Mouse (Mus musculus): ENCODE measurements at regions not wholly inside any gene's neighbourhood (a gene's known extent, or its start where the extent isn't known, plus 50 kb on each side); places are given as distances from the start of the nearest gene placed in this dataset.
A peak's percentile ranks its signal among the peaks of the same experiment; 100 is the strongest.

GRCm38 (mm10) chr13:60076147-60076800, 100.9 kb downstream of the Gas1 start:
- H3K9ac ChIP-seq (ENCODE audit: low read depth, low read length), result no peak overlapping the region
- ATAC-seq (ENCODE audit: low FRiP score, low TSS enrichment), result no peak
- WGBS, result 60% methylated on average over 6 of the region's 6 CpGs

DNA sequence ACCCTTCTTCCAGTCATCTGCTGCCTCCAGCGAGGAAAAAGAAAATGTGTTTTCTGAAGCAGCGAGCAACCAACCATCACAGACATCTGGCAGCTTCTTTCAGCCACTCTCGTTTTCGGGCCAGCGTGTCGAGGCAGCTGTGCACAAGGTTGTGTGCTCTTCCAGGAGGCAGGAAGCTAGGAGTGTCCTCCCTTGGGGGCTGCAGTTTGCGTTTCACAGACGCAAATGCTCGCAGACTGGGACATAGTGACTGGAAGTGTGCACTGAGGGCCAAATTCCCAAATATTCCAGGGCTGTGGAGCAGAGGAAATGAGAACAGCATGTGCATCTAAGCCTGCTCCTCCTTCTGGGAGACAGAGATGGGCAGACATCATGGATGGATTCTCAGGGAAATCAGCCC, 105.6 kb downstream of the Gas1 start:
- Histone ChIP-seq H3K4me1 (ENCODE audit: control insufficient read depth, insufficient read depth, low read length) (peaks cover 12% of the 10 kb centered on the region; the same call in 1 of the 2 replicates), H3K4me2 (replicated peaks; ENCODE audit: low read depth, low read length) (no peak overlapping the region), H3K27ac (ENCODE audit: low read depth, low read length) (no peak overlapping the region), H3K9ac (ENCODE audit: low read depth, low read length) (no peak overlapping the region), H3K4me3 (ENCODE audit: low read length) (no peak overlapping the region), H3K9me3 (ENCODE audit: control insufficient read depth, low read length) (no peaks in the 10 kb centered on the region), H3K27me3 (ENCODE audit: control insufficient read depth, insufficient read depth, low read length) (no peaks in the 10 kb centered on the region), H3K36me3 (ENCODE audit: control insufficient read depth, insufficient read depth, low read length) (no peaks in the 10 kb centered on the region)
- WGBS, result 37% methylated on average over 9 of the region's 9 CpGs
- no peak for ATAC-seq (ENCODE audit: low FRiP score, low TSS enrichment)

More at GRCm38 (mm10) chr13:60076147-60076800, 100.9 kb downstream of the Gas1 start:
- no peaks in the 10 kb centered on the region for H3K27me3 ChIP-seq (ENCODE audit: control insufficient read depth, insufficient read depth, low read length)
- H3K4me1 ChIP-seq (ENCODE audit: control insufficient read depth, insufficient read depth, low read length), result 0 out of 2 replicates have a peak, but pooled peaks cover 7% of the 10 kb centered on the region
- no peaks in the 10 kb centered on the region for H3K36me3 ChIP-seq (ENCODE audit: control insufficient read depth, insufficient read depth, low read length)
- H3K27ac ChIP-seq (ENCODE audit: low read depth, low read length), result no peak overlapping the region
- no peak overlapping the region for H3K4me3 ChIP-seq (ENCODE audit: low read length)
- H3K4me2 ChIP-seq (replicated peaks; ENCODE audit: low read depth, low read length), result no peak overlapping the region
- H3K9me3 ChIP-seq (ENCODE audit: control insufficient read depth, low read length), result no peaks in the 10 kb centered on the region

DNA sequence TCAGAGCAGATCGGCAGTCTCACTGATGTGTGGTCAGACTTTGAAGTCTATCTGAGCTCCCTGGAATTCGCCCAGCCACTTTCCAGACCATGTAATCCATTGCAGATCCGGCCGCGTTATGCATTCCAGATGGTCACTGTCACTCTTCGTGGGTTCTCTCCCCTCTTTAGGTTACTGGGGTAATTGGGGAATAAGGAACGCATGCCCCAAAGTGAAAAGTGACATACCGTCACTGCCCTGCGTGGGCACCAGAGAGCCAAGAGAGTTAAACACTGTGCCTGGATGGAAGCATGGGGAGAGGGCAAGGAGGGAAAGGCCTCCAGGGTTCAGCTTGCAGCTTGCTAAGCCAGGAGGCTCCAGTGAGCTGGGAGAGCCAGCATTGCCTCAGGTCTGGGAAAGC, 108.0 kb downstream of the Gas1 start:
- H3K4me2 ChIP-seq (replicated peaks; ENCODE audit: low read depth, low read length), result no peak overlapping the region
- peak overlapping the region; percentile 47; the same call in 1 of the 2 replicates for H3K27ac ChIP-seq (ENCODE audit: low read depth, low read length)
- no peaks in the 10 kb centered on the region for H3K9me3 ChIP-seq (ENCODE audit: control insufficient read depth, low read length)
- 36% methylated on average over 9 of the region's 9 CpGs for WGBS
- H3K27me3 ChIP-seq (ENCODE audit: control insufficient read depth, insufficient read depth, low read length), result no peaks in the 10 kb centered on the region
- no peak overlapping the region for H3K9ac ChIP-seq (ENCODE audit: low read depth, low read length)
- ATAC-seq (ENCODE audit: low FRiP score, low TSS enrichment), result 0 out of 2 replicates have a peak, but pooled peaks have one; percentile 14
- peaks cover 12% of the 10 kb centered on the region; the same call in 1 of the 2 replicates for H3K4me1 ChIP-seq (ENCODE audit: control insufficient read depth, insufficient read depth, low read length)
- no peaks in the 10 kb centered on the region for H3K36me3 ChIP-seq (ENCODE audit: control insufficient read depth, insufficient read depth, low read length)
- H3K4me3 ChIP-seq (ENCODE audit: low read length), result no peak overlapping the region

DNA sequence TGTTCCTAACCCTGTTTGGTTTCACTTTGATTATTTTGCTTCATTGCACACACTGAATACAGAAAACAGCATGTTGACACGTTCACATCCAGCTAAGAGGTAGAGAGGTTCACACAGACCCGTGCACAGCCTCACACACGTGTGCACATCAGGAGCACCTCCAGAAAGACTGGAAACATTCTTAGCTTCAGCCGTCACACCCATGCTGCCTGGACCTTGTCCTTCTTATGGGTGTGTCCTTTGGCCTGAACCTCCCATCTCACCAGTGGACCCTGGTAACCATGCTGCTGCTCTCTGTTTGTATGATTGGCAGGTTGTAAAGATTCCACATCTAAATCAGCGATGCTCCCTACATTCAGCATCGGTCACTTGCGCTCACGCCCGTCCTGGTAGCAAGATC, 109.8 kb downstream of the Gas1 start:
- Histone ChIP-seq H3K9ac (ENCODE audit: low read depth, low read length) (no peak overlapping the region), H3K4me2 (replicated peaks; ENCODE audit: low read depth, low read length) (no peak overlapping the region), H3K4me1 (ENCODE audit: control insufficient read depth, insufficient read depth, low read length) (peaks cover 7% of the 10 kb centered on the region; the same call in 1 of the 2 replicates), H3K27ac (ENCODE audit: low read depth, low read length) (no peak overlapping the region), H3K4me3 (ENCODE audit: low read length) (no peak overlapping the region), H3K9me3 (ENCODE audit: control insufficient read depth, low read length) (no peaks in the 10 kb centered on the region), H3K27me3 (ENCODE audit: control insufficient read depth, insufficient read depth, low read length) (no peaks in the 10 kb centered on the region), H3K36me3 (ENCODE audit: control insufficient read depth, insufficient read depth, low read length) (no peaks in the 10 kb centered on the region)
- ATAC-seq (ENCODE audit: low FRiP score, low TSS enrichment), result no peak
- 83% methylated on average over 9 of the region's 9 CpGs for WGBS

DNA sequence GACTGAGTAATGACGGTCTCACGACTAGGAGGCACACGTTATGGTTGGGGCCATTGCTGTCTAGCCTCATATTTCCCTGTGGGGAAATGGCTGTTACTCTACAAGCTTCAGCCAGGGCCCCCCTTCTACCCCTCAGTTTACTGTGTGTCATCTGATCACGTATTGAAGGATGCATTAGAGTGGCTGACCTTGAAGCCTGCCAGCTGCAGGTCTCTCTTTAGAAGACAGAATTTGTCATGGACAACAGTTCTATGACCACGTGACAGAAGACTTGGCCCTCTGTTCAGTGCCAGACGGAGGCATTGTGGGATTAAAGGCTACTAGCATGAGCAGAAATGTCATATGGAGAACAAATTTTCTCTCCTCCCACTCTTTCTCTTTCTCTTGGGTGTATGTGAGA, 115.6 kb downstream of the Gas1 start:
- no peaks in the 10 kb centered on the region for H3K27me3 ChIP-seq (ENCODE audit: control insufficient read depth, insufficient read depth, low read length)
- no peak overlapping the region for H3K4me2 ChIP-seq (replicated peaks; ENCODE audit: low read depth, low read length)
- 0 out of 2 replicates have a peak, but pooled peaks cover 2% of the 10 kb centered on the region for H3K4me1 ChIP-seq (ENCODE audit: control insufficient read depth, insufficient read depth, low read length)
- whole genome bisulfite sequencing, result 66% methylated on average over 6 of the region's 6 CpGs
- H3K9ac ChIP-seq (ENCODE audit: low read depth, low read length), result no peak overlapping the region
- no peaks in the 10 kb centered on the region for H3K9me3 ChIP-seq (ENCODE audit: control insufficient read depth, low read length)
- ATAC-seq (ENCODE audit: low FRiP score, low TSS enrichment), result no peak
- no peak overlapping the region for H3K27ac ChIP-seq (ENCODE audit: low read depth, low read length)
- no peaks in the 10 kb centered on the region for H3K36me3 ChIP-seq (ENCODE audit: control insufficient read depth, insufficient read depth, low read length)
- H3K4me3 ChIP-seq (ENCODE audit: low read length), result no peak overlapping the region

GRCm38 (mm10) chr13:60057761-60058274, 119.3 kb downstream of the Gas1 start:
- H3K9ac ChIP-seq (ENCODE audit: low read depth, low read length), result no peak overlapping the region
- H3K4me2 ChIP-seq (replicated peaks; ENCODE audit: low read depth, low read length), result no peak overlapping the region
- 0 out of 2 replicates have a peak, but pooled peaks cover 2% of the 10 kb centered on the region for H3K4me1 ChIP-seq (ENCODE audit: control insufficient read depth, insufficient read depth, low read length)
- no peaks in the 10 kb centered on the region for H3K36me3 ChIP-seq (ENCODE audit: control insufficient read depth, insufficient read depth, low read length)
- no peak overlapping the region for H3K27ac ChIP-seq (ENCODE audit: low read depth, low read length)
- ATAC-seq (ENCODE audit: low FRiP score, low TSS enrichment), result no peak
- no peak overlapping the region for H3K4me3 ChIP-seq (ENCODE audit: low read length)
- 39% methylated on average over 13 of the region's 13 CpGs for WGBS
- H3K9me3 ChIP-seq (ENCODE audit: control insufficient read depth, low read length), result no peaks in the 10 kb centered on the region
- no peaks in the 10 kb centered on the region for H3K27me3 ChIP-seq (ENCODE audit: control insufficient read depth, insufficient read depth, low read length)

GRCm38 (mm10) chr13:60054531-60054930, 122.6 kb downstream of the Gas1 start:
- Histone ChIP-seq H3K27me3 (ENCODE audit: control insufficient read depth, insufficient read depth, low read length) (no peaks in the 10 kb centered on the region), H3K4me3 (ENCODE audit: low read length) (no peak overlapping the region), H3K36me3 (ENCODE audit: control insufficient read depth, insufficient read depth, low read length) (no peaks in the 10 kb centered on the region), H3K27ac (ENCODE audit: low read depth, low read length) (no peak overlapping the region), H3K9ac (ENCODE audit: low read depth, low read length) (no peak overlapping the region), H3K4me1 (ENCODE audit: control insufficient read depth, insufficient read depth, low read length) (0 out of 2 replicates have a peak, but pooled peaks cover 2% of the 10 kb centered on the region), H3K4me2 (replicated peaks; ENCODE audit: low read depth, low read length) (no peak overlapping the region), H3K9me3 (ENCODE audit: control insufficient read depth, low read length) (no peaks in the 10 kb centered on the region)
- WGBS, result 22% methylated on average over 3 of the region's 3 CpGs
- ATAC-seq (ENCODE audit: low FRiP score, low TSS enrichment), result no peak

DNA sequence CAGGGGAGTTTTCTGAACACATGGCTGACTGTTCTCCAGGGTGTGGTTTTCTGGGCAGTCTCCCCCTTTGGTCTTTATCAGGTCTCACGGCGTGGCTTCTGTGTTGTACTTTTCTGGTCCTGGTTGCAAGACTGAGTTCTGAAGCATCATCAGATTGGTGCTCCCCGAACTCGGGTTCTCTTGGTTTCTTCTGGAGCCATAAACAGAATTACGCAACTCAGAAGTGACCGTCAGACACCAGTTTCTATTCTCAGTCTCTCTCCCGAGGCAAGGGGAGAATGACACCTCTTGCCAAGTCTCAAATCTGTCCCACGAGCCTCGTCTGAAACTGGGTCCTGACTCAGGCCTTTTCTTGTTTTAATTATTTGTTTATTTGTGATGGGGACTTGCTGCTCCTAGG, 123.1 kb downstream of the Gas1 start:
- H3K9ac ChIP-seq (ENCODE audit: low read depth, low read length), result no peak overlapping the region
- no peak overlapping the region for H3K4me2 ChIP-seq (replicated peaks; ENCODE audit: low read depth, low read length)
- H3K4me1 ChIP-seq (ENCODE audit: control insufficient read depth, insufficient read depth, low read length), result 0 out of 2 replicates have a peak, but pooled peaks cover 2% of the 10 kb centered on the region
- ATAC-seq (ENCODE audit: low FRiP score, low TSS enrichment), result no peak
- WGBS, result 61% methylated on average over 9 of the region's 9 CpGs
- no peaks in the 10 kb centered on the region for H3K27me3 ChIP-seq (ENCODE audit: control insufficient read depth, insufficient read depth, low read length)
- no peaks in the 10 kb centered on the region for H3K36me3 ChIP-seq (ENCODE audit: control insufficient read depth, insufficient read depth, low read length)
- H3K4me3 ChIP-seq (ENCODE audit: low read length), result no peak overlapping the region
- no peak overlapping the region for H3K27ac ChIP-seq (ENCODE audit: low read depth, low read length)
- no peaks in the 10 kb centered on the region for H3K9me3 ChIP-seq (ENCODE audit: control insufficient read depth, low read length)

DNA sequence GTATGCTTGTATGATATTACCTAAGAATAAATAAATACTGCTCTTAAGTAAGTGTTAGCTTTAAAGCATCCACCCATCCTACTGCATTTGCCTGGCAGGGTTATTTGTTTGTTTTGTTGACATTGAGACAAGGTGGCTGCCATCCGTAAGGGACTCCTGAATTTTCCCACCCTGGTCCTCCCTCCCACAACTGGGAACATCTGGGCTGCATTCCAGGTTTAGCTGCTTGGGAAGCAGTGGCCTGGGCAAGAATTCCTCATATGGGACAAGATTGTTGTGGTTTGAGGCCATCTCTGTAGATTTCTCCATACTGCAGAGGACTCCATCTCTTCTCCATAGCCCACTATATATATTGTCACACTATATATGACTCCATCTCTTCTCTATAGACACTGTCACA, 125.3 kb downstream of the Gas1 start:
- ATAC-seq (ENCODE audit: low FRiP score, low TSS enrichment), result no peak
- Histone ChIP-seq H3K4me1 (ENCODE audit: control insufficient read depth, insufficient read depth, low read length) (peaks cover 6% of the 10 kb centered on the region; the same call in 1 of the 2 replicates), H3K27ac (ENCODE audit: low read depth, low read length) (no peak overlapping the region), H3K36me3 (ENCODE audit: control insufficient read depth, insufficient read depth, low read length) (no peaks in the 10 kb centered on the region), H3K4me2 (replicated peaks; ENCODE audit: low read depth, low read length) (no peak overlapping the region), H3K9ac (ENCODE audit: low read depth, low read length) (no peak overlapping the region), H3K4me3 (ENCODE audit: low read length) (no peak overlapping the region), H3K27me3 (ENCODE audit: control insufficient read depth, insufficient read depth, low read length) (no peaks in the 10 kb centered on the region; the same call in 1 of the 2 replicates), H3K9me3 (ENCODE audit: control insufficient read depth, low read length) (no peaks in the 10 kb centered on the region)
- WGBS, result 65% methylated on average over 1 of the region's 1 CpGs

All from kidney, embryonic 14.5 days (tissue).